Mouse (Mus musculus) brain, embryonic 18.5 days (tissue): ENCODE measurements around the gene Olfr612.
"Not testable (repeated sequence)": the region's sequence is repeated elsewhere in the genome, so short reads cannot be mapped to it uniquely, and the experiment has no call there.

Experiments
- DNase-seq: peaks from one replicate; pipeline ENCODE4 v3.0.0-alpha.2; 2012; ENCODE audit warnings: low read depth, low spot score

Gene Olfr612

DNA sequence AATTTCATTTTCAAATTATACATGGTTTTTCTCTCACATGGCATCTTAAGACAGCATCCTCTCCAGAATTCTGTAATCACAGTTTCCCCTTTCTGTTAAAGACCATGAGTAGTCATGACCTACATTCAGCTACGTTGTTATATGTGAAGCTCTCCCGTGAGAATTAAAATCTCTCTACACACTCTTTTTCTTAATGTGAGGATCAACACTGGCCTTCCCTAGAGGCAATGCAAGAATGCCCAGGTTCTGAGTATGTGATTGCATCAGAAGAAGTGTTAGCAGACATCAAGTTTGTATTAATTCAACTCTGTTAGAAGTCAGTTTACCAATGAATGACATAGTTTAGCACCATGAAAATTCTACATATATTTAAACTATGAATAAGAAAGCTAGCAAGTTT is at the start of gene Olfr612:
Gene Olfr612, minus strand, starts transcription at position 101 of the 400 bp plus-strand sequence.
- DNase-seq, result not testable (repeated sequence)

DNA sequence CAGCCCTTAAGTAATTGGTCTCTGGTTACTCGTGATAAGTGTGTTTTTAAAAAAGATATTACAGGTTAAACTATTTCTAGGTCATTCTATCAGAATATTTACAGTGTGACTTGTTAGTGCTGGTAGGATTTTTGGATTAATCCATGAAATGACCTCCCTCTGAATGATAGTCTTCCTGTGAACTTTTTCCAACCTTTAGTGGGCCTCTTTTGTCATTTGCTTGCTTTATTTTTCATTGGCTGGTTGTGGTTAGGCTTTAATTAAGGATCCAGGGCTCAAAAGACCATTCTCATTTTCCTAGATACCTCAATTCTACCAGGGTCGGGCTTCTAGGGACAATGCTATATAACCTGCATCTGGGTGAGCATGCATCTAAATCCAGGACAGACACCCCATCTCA is 47.3 kb upstream of the Olfr612 start, which contains the start of gene Olfr618:
Gene Olfr618, plus strand, starts transcription at position 301 of the 400 bp plus-strand sequence.
- no peak for DNase-seq

GRCm38 (mm10) chr7:103572761-103573160 is 30.2 kb upstream of the Olfr612 start, which contains the start of gene Olfr617:
Gene Olfr617, plus strand, starts transcription at chr7:103573061.
- DNase-seq, result no peak

- no peak for DNase-seq
Measured at GRCm38 (mm10) chr7:103569043-103569442, 26.5 kb upstream of the Olfr612 start, which contains the start of gene Olfr616. Gene Olfr616, minus strand, starts transcription at chr7:103569143.

GRCm38 (mm10) chr7:103555779-103556178 is 13.3 kb upstream of the Olfr612 start, which contains the start of gene Olfr615:
Gene Olfr615, plus strand, starts transcription at chr7:103556079.
- no peak for DNase-seq

- no peak for DNase-seq
Measured at GRCm38 (mm10) chr7:103547774-103548173, 5.3 kb upstream of the Olfr612 start, which contains the start of gene Olfr613. Gene Olfr613, plus strand, starts transcription at chr7:103548074.

GRCm38 (mm10) chr7:103520746-103521145 is 21.8 kb downstream of the Olfr612 start, which contains the start of gene Olfr611:
Gene Olfr611, minus strand, starts transcription at chr7:103520846.
- not testable (repeated sequence) for DNase-seq

- DNase-seq, result no peak
Measured at GRCm38 (mm10) chr7:103512022-103512421, 30.5 kb downstream of the Olfr612 start, which contains the start of gene Olfr610. Gene Olfr610, minus strand, starts transcription at chr7:103512122.

DNA sequence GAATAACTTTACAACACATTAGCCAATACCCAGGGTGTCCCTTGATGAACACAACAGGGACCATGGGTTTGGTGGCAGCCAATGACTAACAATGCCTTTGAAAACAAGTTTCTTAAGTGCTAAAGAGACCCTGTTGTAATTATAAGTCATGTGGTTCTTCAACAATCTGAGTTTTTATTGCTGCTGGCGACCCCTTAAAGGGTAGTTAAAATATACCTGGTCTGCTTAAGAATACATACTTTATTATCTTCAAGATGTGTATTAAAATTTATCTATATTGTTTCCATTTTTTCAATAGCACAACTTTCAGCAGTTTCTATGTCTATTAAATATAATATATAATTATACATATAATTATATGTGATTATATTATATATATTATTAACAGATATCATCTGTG is 44.6 kb downstream of the Olfr612 start, which contains the start of gene Olfr609:
Gene Olfr609, minus strand, starts transcription at position 101 of the 400 bp plus-strand sequence.
- DNase-seq, result no peak
